Mouse (Mus musculus) neural tube, embryonic 13.5 days (tissue): ENCODE results near the gene Atrx. TPM values are rescaled to one million over a fixed set of nuclear protein-coding genes. Genes with fewer than 3 reads are reported as not detected.

ENCODE experiments used
- ATAC-seq: fragments of 200-750 bp; cut with Nextera tagmentation; 2 replicates; pipeline ENCODE4 v1.8.0; 2017; ENCODE audit warnings: low read depth, mild to moderate bottlenecking, moderate TSS enrichment, moderate library complexity
- H3K27ac ChIP-seq: fragments of 300-500 bp; sonication (generic); replicated peaks from 2 replicates; pipeline ENCODE4 v1.5.1; 2015; ENCODE audit warnings: moderate library complexity, mild to moderate bottlenecking, inconsistent platforms
- H3K27me3 ChIP-seq: fragments of 300-500 bp; sonication (generic); 2 replicates; pipeline ENCODE4 v1.6.1; 2015; ENCODE audit warnings: mild to moderate bottlenecking, inconsistent platforms
- H3K36me3 ChIP-seq: fragments of 300-500 bp; sonication (generic); 2 replicates; pipeline ENCODE4 v1.6.1; 2015; ENCODE audit warnings: mild to moderate bottlenecking, inconsistent platforms
- H3K4me1 ChIP-seq: fragments of 300-500 bp; sonication (generic); replicated peaks from 2 replicates; pipeline ENCODE4 v1.6.1; 2015; ENCODE audit warnings: inconsistent platforms
- H3K4me2 ChIP-seq: fragments of 300-500 bp; sonication (generic); 2 replicates; pipeline ENCODE4 v1.6.1; 2015; ENCODE audit warnings: inconsistent platforms, mild to moderate bottlenecking, moderate library complexity
- H3K4me3 ChIP-seq: fragments of 300-500 bp; sonication (generic); 2 replicates; pipeline ENCODE4 v1.5.1; 2015; ENCODE audit warnings: mild to moderate bottlenecking, inconsistent platforms
- H3K9ac ChIP-seq: fragments of 300-500 bp; sonication (generic); 2 replicates; pipeline ENCODE4 v1.6.1; 2015; ENCODE audit warnings: moderate library complexity, mild to moderate bottlenecking, inconsistent platforms
- H3K9me3 ChIP-seq: fragments of 300-500 bp; sonication (generic); 2 replicates; pipeline ENCODE4 v1.6.1; 2016; ENCODE audit warnings: inconsistent platforms
- WGBS: fragments of 180-500 bp; shearing (Covaris S2); methylation state at CpG from one replicate; pipeline ENCODE4 v1.1.7; 2015; 5-methylcytosine and 5-hydroxymethylcytosine counted together
- polyA plus RNA-seq: library from polyadenylated mRNA; unstranded; fragments of >200 nt; fragmentation: Nextera tagmentation; extraction: Ambion mirVana; gene quantifications from 2 replicates; pipeline ENCODE4 v1.2.1, GENCODE M21; 2015

The Atrx gene
- polyA plus RNA-seq, 1 experiment from 2014 or later, result 197 TPM

DNA sequence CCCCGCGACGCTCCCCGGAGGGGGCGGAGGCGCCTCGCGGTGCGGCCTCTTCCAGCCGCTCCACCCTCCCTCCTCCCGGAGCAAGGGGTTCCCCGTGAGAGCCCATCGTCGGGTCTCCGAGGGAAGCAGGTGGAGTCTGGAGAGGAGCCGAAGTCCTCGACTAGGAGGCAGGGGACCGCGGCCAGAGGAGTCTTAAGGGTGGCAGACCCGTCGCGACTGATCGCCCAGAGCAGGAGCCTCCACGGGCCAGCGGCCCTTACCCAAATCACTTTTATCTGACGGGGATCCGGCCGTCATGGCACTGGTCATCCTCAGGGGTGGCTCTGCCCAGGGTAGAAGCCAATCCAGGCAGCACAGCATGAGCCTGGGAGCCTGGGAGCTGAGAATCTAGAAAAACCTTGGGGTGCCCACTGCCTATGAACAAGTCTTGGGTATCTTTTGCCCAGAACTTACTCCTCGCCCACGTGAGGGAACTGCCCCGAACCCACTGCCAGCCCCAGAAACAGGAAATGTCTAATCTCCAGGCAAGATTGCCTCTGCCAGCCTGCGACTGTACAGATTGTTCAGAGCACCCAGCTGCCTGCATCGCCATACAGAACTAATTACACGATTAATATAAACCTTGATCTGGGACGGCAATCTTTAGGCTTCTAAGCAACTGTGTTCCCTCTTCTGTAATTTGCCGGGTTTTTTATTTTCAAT is 164.0 kb downstream of the Atrx start:
- H3K9me3 ChIP-seq, result no peaks in the 10 kb centered on the region
- H3K27ac ChIP-seq, result no peak overlapping the region
- H3K4me2 ChIP-seq, result peak overlapping the region; percentile 61
- no peak overlapping the region for H3K9ac ChIP-seq
- ATAC-seq, result peak; percentile 36
- peak overlapping the region; percentile 38 for H3K4me3 ChIP-seq
- H3K4me1 ChIP-seq, result peaks cover 19% of the 10 kb centered on the region
- peaks cover 74% of the 10 kb centered on the region for H3K27me3 ChIP-seq
- H3K36me3 ChIP-seq, result no peaks in the 10 kb centered on the region
- WGBS, result 13% methylated on average over 31 of the region's 36 CpGs

DNA sequence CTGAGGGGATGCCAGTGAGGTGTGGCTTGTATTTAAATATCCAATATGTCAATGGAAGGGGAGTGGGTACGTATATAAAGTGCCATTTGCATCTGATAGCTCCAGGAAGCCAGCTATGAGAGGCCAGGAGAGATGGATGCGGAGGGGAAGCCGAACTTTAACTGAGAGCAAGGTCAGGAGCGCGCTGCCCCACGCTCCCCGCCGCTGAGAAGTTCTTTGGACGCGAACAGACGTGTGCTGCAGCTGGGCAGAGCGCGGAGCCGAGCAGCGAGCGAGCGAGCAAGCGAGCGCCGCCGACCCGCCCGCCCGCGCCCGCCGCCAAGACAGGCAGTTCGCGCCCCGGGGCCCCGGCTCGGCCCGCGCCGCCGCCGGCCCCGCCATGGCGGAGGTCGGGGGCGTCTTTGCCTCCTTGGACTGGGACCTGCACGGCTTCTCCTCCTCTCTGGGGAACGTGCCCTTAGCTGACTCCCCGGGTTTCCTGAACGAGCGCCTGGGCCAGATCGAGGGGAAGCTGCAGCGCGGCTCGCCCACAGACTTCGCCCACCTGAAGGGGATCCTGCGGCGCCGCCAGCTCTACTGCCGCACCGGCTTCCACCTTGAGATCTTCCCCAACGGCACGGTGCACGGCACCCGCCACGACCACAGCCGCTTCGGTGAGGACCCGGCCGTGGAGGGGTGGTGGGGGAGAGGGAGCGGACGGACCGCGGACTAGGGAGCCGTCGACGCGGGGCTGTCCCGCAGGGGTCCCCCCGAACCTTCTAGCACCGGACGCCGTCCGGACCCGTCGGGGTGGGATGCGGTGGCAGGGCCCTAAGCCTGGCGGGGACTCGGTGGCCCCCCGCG is 164.8 kb downstream of the Atrx start, which contains the start of gene Fgf16:
TSS of gene Fgf16 (plus strand) at position 118 of the 843 bp plus-strand sequence.
- no peaks in the 10 kb centered on the region for H3K9me3 ChIP-seq
- ATAC-seq, result peak; percentile 45
- H3K4me3 ChIP-seq, result peak within 1 kb of the TSS; percentile 38
- 18% methylated on average over 56 of the region's 86 CpGs for WGBS
- H3K27ac ChIP-seq, result no peak within 1 kb of the TSS
- no peaks in the 10 kb centered on the region for H3K36me3 ChIP-seq
- H3K27me3 ChIP-seq, result peaks cover 75% of the 10 kb centered on the region
- H3K4me1 ChIP-seq, result peaks cover 19% of the 10 kb centered on the region
- H3K4me2 ChIP-seq, result peak within 1 kb of the TSS; percentile 61
- H3K9ac ChIP-seq, result peak within 1 kb of the TSS; percentile 41; the same call in 1 of the 2 replicates

DNA sequence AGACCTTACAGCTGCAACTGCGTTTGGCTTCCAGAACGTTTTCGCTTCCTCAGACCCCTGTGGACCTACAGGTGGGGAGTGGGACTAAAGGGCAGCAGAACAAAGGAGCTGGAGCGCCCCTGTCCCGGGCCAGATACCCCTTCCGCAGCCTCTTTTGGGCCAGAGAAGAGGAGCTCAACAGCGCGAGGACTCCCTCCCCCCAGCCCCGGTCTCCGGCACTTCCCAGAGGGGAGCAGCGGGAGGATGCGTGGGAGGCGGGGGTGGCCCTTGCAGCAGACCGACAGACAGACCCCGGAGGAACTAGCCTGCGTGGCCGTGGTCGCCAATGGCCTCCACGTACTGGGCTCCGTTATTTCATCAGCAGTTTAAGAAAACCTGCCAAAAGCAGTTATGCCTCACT is 165.6 kb downstream of the Atrx start:
- Histone ChIP-seq H3K4me1 (peaks cover 19% of the 10 kb centered on the region), H3K27ac (no peak overlapping the region), H3K9ac (peak overlapping the region; percentile 41; the same call in 1 of the 2 replicates), H3K36me3 (no peaks in the 10 kb centered on the region), H3K4me3 (peak overlapping the region; percentile 38), H3K9me3 (no peaks in the 10 kb centered on the region), H3K4me2 (peak overlapping the region; percentile 61), H3K27me3 (peaks cover 75% of the 10 kb centered on the region)
- ATAC-seq, result peak; percentile 56
- 11% methylated on average over 17 of the region's 20 CpGs for WGBS

DNA sequence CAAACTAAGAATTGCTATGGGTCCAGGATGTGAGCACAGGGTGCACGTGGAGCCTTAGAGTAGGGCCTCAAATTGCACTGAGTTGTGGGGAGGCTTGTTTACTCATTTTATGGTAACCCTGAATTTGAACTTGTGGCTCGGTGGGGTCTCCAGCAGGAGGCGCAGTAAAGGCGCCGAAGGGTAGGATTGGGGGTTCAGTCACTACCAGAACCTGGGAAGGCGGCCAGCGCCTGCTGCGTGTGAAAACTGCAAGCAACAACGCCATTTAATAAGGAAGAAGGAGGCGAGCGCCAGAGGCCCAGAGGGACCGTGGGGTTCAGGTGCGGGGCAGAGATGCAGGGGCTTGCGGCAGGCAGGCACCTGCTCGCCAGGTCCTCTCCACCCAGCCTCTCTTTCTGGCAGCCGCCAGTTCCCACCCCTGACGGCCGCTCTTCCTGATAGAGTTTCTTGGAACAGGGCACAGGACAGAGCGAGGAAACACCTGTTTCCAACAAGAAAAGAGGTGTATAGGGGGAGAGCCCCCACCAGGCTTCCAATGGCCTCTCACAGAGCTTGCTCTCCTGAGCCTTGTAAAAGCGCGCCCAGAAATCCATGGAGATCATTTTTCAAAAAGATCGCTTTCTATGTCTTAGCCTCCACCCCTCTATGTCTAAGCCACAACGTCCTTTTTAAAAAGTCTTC is 166.2 kb downstream of the Atrx start:
- WGBS, result 16% methylated on average over 23 of the region's 23 CpGs
- ATAC-seq, result peak; percentile 44; the same call in 1 of the 2 replicates
- H3K4me2 ChIP-seq, result peak overlapping the region; percentile 61
- no peaks in the 10 kb centered on the region for H3K36me3 ChIP-seq
- H3K4me3 ChIP-seq, result peak overlapping the region; percentile 38
- no peaks in the 10 kb centered on the region for H3K9me3 ChIP-seq
- H3K27ac ChIP-seq, result no peak overlapping the region
- H3K9ac ChIP-seq, result no peak overlapping the region
- H3K27me3 ChIP-seq, result peaks cover 71% of the 10 kb centered on the region
- peaks cover 19% of the 10 kb centered on the region for H3K4me1 ChIP-seq

Other genes with a start within 250 kb of the Atrx start
- gene Fgf16, start 165.1 kb downstream of the Atrx start, polyA plus RNA-seq, result not detected in 2 replicates
- gene Magt1, start 82.5 kb upstream of the Atrx start, polyA plus RNA-seq, result 27.3 and 34.4 TPM in 2 replicates
- 418 and 442 TPM in 2 replicates for gene Cox7b, start 86.3 kb upstream of the Atrx start, polyA plus RNA-seq
- gene Atp7a, start 97.9 kb upstream of the Atrx start, polyA plus RNA-seq, result 14.8 and 16.2 TPM in 2 replicates
- gene Tlr13, start 213.8 kb upstream of the Atrx start, polyA plus RNA-seq, result 0.21 and 0.40 TPM in 2 replicates